Mouse (Mus musculus) layer of hippocampus, adult 9-11 months (tissue): ENCODE measurements at regions not wholly inside any gene's neighbourhood (a gene's known extent, or its start where the extent isn't known, plus 50 kb on each side); places are given as distances from the start of the nearest gene placed in this dataset.

Experiments
- DNase-seq: peaks from one replicate; pipeline ENCODE4 v3.0.0; 2022

GRCm38 (mm10) chr1:42236466-42237010 lies 459.0 kb upstream of the Pou3f3 start:
- no peak for DNase-seq

- DNase-seq: no peak
Observed at GRCm38 (mm10) chr1:42238408-42238807, 457.2 kb upstream of the Pou3f3 start.

- DNase-seq: no peak
Observed at GRCm38 (mm10) chr1:42241172-42241571, 454.4 kb upstream of the Pou3f3 start.

- DNase-seq: no peak
Observed at GRCm38 (mm10) chr1:42241601-42242220, 453.9 kb upstream of the Pou3f3 start.

GRCm38 (mm10) chr1:42242586-42243457 lies 452.7 kb upstream of the Pou3f3 start:
- DNase-seq: no peak

- no peak for DNase-seq
Observed at GRCm38 (mm10) chr1:42243458-42243855, 452.1 kb upstream of the Pou3f3 start.

GRCm38 (mm10) chr1:42243878-42244277 lies 451.7 kb upstream of the Pou3f3 start:
- DNase-seq: no peak

GRCm38 (mm10) chr1:42252386-42252785 lies 443.2 kb upstream of the Pou3f3 start:
- DNase-seq: no peak

- DNase-seq: no peak
Observed at GRCm38 (mm10) chr1:42253786-42254185, 441.8 kb upstream of the Pou3f3 start.

- no peak for DNase-seq
Observed at GRCm38 (mm10) chr1:42256911-42257595, 438.5 kb upstream of the Pou3f3 start.

- peak; percentile 47 for DNase-seq
Observed at GRCm38 (mm10) chr1:42257801-42258593, 437.6 kb upstream of the Pou3f3 start.

- no peak for DNase-seq
Observed at GRCm38 (mm10) chr1:42258594-42258910, 437.0 kb upstream of the Pou3f3 start.

- no peak for DNase-seq
Observed at GRCm38 (mm10) chr1:42259216-42259977, 436.2 kb upstream of the Pou3f3 start.

- DNase-seq: no peak
Observed at GRCm38 (mm10) chr1:42260033-42260925, 435.3 kb upstream of the Pou3f3 start.

GRCm38 (mm10) chr1:42261031-42261430 lies 434.5 kb upstream of the Pou3f3 start:
- no peak for DNase-seq

GRCm38 (mm10) chr1:42261800-42262199 lies 433.8 kb upstream of the Pou3f3 start:
- DNase-seq: no peak

GRCm38 (mm10) chr1:42262606-42263005 lies 433.0 kb upstream of the Pou3f3 start:
- no peak for DNase-seq

- DNase-seq: no peak
Observed at GRCm38 (mm10) chr1:42277130-42277529, 418.4 kb upstream of the Pou3f3 start.

- no peak for DNase-seq
Observed at GRCm38 (mm10) chr1:42295841-42296240, 399.7 kb upstream of the Pou3f3 start.

GRCm38 (mm10) chr1:42309251-42309650 lies 386.3 kb upstream of the Pou3f3 start:
- no peak for DNase-seq

- no peak for DNase-seq
Observed at GRCm38 (mm10) chr1:42313494-42313893, 382.1 kb upstream of the Pou3f3 start.
